Mouse (Mus musculus) heart, embryonic 13.5 days (tissue): ENCODE results near the gene Fcmr. TPM values are rescaled to one million over a fixed set of nuclear protein-coding genes. Genes with fewer than 3 reads are reported as not detected.

ENCODE experiments used
- ATAC-seq: fragments of 200-750 bp; cut with Nextera tagmentation; 2 replicates; pipeline ENCODE4 v1.8.0; 2017; ENCODE audit warnings: moderate TSS enrichment; ENCODE audit not compliant: insufficient number of reproducible peaks, low FRiP score, low TSS enrichment; ENCODE audit errors: extremely low read depth
- H3K27ac ChIP-seq: fragments of 300-500 bp; sonication (generic); replicated peaks from 2 replicates; pipeline ENCODE4 v1.5.1; 2015; ENCODE audit warnings: moderate library complexity, mild to moderate bottlenecking, inconsistent platforms
- H3K27me3 ChIP-seq: fragments of 300-500 bp; sonication (generic); replicated peaks from 2 replicates; pipeline ENCODE4 v1.6.1; 2015; ENCODE audit warnings: mild to moderate bottlenecking, inconsistent platforms
- H3K36me3 ChIP-seq: fragments of 300-500 bp; sonication (generic); 2 replicates; pipeline ENCODE4 v1.6.1; 2015; ENCODE audit warnings: mild to moderate bottlenecking, inconsistent platforms
- H3K4me1 ChIP-seq: fragments of 300-500 bp; sonication (generic); 2 replicates; pipeline ENCODE4 v1.6.1; 2015; ENCODE audit warnings: inconsistent platforms
- H3K4me2 ChIP-seq: fragments of 300-500 bp; sonication (generic); 2 replicates; pipeline ENCODE4 v1.6.1; 2015; ENCODE audit warnings: inconsistent platforms, mild to moderate bottlenecking, moderate library complexity
- H3K4me3 ChIP-seq: fragments of 300-500 bp; sonication (generic); 2 replicates; pipeline ENCODE4 v1.5.1; 2015; ENCODE audit warnings: moderate library complexity, mild to moderate bottlenecking, inconsistent platforms
- H3K9ac ChIP-seq: fragments of 300-500 bp; sonication (generic); 2 replicates; pipeline ENCODE4 v1.6.1; 2015; ENCODE audit warnings: inconsistent platforms, mild to moderate bottlenecking, moderate library complexity
- H3K9me3 ChIP-seq: fragments of 300-500 bp; sonication (generic); 2 replicates; pipeline ENCODE4 v1.6.1; 2016; ENCODE audit warnings: inconsistent platforms
- WGBS: fragments of 180-500 bp; shearing (Covaris S2); methylation state at CpG from one replicate; pipeline ENCODE4 v1.1.7; 2015; ENCODE audit warnings: mixed read lengths; 5-methylcytosine and 5-hydroxymethylcytosine counted together
- polyA plus RNA-seq: library from polyadenylated mRNA; unstranded; fragments of >200 nt; fragmentation: Nextera tagmentation; extraction: Ambion mirVana; gene quantifications from 2 replicates; pipeline ENCODE4 v1.2.1, GENCODE M21; 2015

The Fcmr gene
- 1.1 TPM in 2 replicates for polyA plus RNA-seq

DNA sequence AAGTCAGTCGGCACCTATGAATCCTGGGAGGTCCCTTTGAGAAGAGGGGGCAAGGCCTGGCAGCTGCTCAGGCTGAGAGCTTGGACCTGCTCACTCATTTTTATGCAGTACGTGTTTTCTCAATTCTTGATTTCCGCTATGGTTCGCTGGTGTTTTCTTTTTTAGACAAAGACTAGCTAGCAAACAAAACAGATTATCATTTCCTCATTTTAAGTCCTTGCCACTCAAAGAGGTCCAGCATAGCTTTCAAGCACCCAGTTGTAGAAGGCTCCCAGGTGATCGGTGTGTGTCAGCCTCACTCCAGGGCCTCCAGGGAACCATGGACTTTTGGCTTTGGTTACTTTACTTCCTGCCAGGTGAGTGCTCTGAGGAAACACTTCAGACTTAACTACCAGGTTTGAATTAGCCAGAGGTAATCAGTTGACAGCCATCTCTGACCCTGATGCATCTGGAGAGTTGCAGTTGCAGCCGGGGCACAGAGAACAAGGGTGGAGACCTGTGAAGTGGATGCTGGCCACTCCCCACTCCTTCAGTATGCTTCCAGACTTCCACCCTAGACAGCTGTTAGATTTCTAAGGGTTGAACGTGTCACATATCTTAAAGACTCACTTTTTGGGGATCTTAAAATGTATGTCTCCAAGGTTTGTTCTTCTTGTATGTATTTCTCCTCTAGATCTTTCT, at the start of gene Fcmr:
Fcmr (plus strand) TSS at position 129 of the 681 bp plus-strand sequence.
- 71% methylated on average over 7 of the region's 7 CpGs for WGBS

DNA sequence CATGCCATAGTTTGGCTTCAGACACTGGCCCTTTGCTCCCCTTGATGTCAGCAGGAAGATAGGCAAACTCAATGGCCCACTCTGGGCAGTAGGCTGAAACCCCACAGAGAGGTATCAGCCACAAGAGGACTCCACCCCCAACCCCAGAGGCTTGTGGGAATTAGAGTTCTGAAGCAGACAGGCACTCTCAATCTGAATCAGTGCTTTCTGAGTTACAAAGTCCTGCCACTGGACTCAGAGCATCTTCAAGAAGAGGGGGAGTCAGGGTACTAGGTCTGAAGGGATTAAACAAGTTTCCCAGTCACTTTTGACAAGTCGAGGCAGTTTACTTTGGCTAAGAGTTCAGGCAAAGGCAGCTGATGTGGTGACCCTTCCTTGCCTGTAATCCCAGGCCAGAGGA, 45.7 kb upstream of the Fcmr start:
- Histone ChIP-seq H3K27ac (no peak overlapping the region), H3K4me2 (no peak overlapping the region), H3K9me3 (no peaks in the 10 kb centered on the region), H3K4me1 (no peaks in the 10 kb centered on the region), H3K9ac (no peak overlapping the region), H3K27me3 (peaks cover 15% of the 10 kb centered on the region; the same call in 1 of the 2 replicates), H3K36me3 (no peaks in the 10 kb centered on the region), H3K4me3 (no peak overlapping the region)
- no peak for ATAC-seq
- WGBS: 68% methylated on average over 1 of the region's 1 CpGs

More for the DNA sequence above, at the start of gene Fcmr:
- Histone ChIP-seq H3K9ac (no peak within 1 kb of the TSS), H3K27me3 (no peaks in the 10 kb centered on the region), H3K4me2 (no peak within 1 kb of the TSS), H3K4me1 (no peaks in the 10 kb centered on the region), H3K4me3 (no peak within 1 kb of the TSS), H3K36me3 (no peaks in the 10 kb centered on the region), H3K27ac (no peak within 1 kb of the TSS), H3K9me3 (no peaks in the 10 kb centered on the region)
- no peak for ATAC-seq

DNA sequence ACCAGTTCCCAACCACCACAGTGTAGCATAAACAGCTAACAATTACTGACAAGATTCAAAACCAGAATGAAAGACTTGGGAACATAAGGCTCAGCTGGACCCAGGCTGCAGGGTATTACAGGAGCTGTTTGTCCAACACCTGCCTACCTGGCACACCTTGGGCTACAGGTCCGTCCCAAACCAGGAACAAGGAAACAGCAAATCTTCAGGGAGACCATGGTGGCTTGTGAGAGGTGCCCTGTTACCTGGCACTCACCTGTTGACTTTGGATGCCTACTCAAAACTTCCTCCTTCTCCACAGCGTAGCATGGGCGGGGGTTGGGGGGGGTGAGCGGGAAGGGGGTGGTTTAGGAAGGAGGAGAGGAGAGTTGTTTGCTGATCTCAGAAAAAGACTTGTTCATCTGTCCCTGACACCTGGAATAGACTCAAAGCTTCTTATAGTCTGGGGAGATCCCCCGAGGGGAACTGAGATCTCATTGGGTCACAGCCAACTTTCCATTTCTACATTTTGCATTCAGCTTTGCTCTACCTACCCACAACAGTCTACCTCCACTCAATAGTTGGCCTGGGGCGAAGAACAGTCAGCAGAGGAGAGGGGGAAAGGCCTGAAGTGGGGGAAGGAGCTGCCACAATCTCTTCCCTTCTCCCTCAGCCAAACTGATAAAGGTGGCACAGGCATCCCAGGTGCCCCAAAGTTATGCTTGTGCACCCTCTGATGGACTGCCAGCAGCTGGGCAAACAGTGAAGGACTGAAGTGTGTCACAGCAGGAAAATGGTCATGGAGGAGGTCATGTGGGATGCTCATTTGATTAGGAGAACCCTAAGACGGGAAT, 44.9 kb upstream of the Fcmr start:
- ATAC-seq: no peak
- Histone ChIP-seq H3K36me3 (no peaks in the 10 kb centered on the region), H3K4me1 (no peaks in the 10 kb centered on the region), H3K27me3 (peaks cover 14% of the 10 kb centered on the region; the same call in 1 of the 2 replicates), H3K4me2 (no peak overlapping the region), H3K9ac (no peak overlapping the region), H3K9me3 (no peaks in the 10 kb centered on the region), H3K27ac (no peak overlapping the region), H3K4me3 (no peak overlapping the region)
- 71% methylated on average over 7 of the region's 7 CpGs for WGBS

- H3K27ac ChIP-seq: no peak overlapping the region
- H3K9ac ChIP-seq: no peak overlapping the region
- peaks cover 12% of the 10 kb centered on the region; the same call in 1 of the 2 replicates for H3K27me3 ChIP-seq
- H3K4me1 ChIP-seq: no peaks in the 10 kb centered on the region
- H3K4me2 ChIP-seq: no peak overlapping the region
- no peak for ATAC-seq
- no peaks in the 10 kb centered on the region for H3K36me3 ChIP-seq
- H3K9me3 ChIP-seq: no peaks in the 10 kb centered on the region
- 83% methylated on average over 2 of the region's 2 CpGs for WGBS
- no peak overlapping the region for H3K4me3 ChIP-seq
Measured at GRCm38 (mm10) chr1:130821149-130821471, 44.4 kb upstream of the Fcmr start.

DNA sequence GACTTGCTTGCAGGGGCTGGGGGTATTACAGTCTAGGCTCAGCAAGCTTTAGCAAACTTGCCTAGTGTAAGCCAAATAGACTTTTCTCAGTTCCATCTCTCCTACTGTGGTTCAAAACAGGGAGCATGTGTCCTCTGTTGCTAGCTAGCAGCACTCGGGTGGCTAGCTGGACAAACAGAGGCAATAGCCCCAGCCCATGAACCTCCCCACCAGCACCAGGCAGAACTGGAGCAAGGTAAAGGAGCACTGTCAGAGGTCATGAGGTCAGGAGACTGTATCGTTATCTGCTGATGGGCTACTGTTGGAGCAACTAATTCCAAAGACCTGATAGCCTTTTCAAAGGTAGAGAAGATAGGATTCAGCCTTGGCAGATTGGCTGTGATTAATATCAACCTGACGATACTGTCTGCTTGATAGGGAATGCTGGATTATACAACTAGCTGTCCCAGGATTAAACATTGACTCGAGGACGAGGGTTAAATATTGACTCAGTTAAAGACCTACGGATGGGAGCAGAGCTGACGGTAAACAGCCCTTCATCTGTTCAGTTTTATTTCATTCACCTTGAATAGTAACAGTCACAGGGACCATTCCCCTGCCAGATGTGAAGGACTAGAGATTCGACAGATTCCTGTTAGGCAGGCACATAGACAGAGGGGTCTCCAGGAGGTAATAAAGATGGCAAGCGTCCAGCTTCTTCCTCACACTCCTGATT, 43.4 kb upstream of the Fcmr start:
- Histone ChIP-seq H3K27ac (no peak overlapping the region), H3K4me2 (no peak overlapping the region), H3K27me3 (peaks cover 19% of the 10 kb centered on the region), H3K36me3 (no peaks in the 10 kb centered on the region), H3K4me3 (no peak overlapping the region), H3K4me1 (no peaks in the 10 kb centered on the region), H3K9ac (no peak overlapping the region), H3K9me3 (no peaks in the 10 kb centered on the region)
- ATAC-seq: no peak
- WGBS: 68% methylated on average over 9 of the region's 9 CpGs

DNA sequence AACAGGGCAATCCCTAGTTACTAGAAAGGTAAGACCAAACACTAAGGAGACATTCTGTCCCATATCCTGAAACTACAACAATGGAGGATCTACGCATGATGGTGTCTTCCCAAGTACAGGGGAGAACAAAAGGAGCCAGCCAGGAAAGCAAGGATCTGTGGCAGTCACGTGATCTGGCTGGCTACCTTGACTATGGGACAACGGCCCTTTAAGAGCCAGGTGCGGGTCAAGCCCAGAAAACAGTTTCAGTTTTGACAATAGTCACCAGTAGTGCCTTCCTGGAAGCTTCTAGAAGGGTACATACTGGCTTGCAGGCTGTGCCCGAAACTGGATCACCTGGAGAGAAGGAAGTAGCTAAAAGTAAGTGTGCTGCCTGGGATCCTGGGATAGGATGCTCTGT, 39.0 kb upstream of the Fcmr start, which contains the start of gene Pigr:
Pigr (plus strand) TSS at position 237 of the 400 bp plus-strand sequence.
- Histone ChIP-seq H3K27me3 (peaks cover 22% of the 10 kb centered on the region), H3K4me2 (no peak within 1 kb of the TSS), H3K27ac (no peak within 1 kb of the TSS), H3K9me3 (no peaks in the 10 kb centered on the region), H3K4me3 (no peak within 1 kb of the TSS), H3K9ac (no peak within 1 kb of the TSS), H3K36me3 (no peaks in the 10 kb centered on the region), H3K4me1 (peaks cover 21% of the 10 kb centered on the region)
- no peak for ATAC-seq
- 84% methylated on average over 5 of the region's 5 CpGs for WGBS

- 68% methylated on average over 4 of the region's 4 CpGs for WGBS
- ATAC-seq: no peak
- Histone ChIP-seq H3K27me3 (peaks cover 21% of the 10 kb centered on the region), H3K9ac (no peak overlapping the region), H3K4me2 (no peak overlapping the region), H3K9me3 (no peaks in the 10 kb centered on the region), H3K4me1 (peaks cover 31% of the 10 kb centered on the region), H3K36me3 (no peaks in the 10 kb centered on the region), H3K27ac (no peak overlapping the region), H3K4me3 (no peak overlapping the region)
Measured at GRCm38 (mm10) chr1:130828656-130829055, 36.8 kb upstream of the Fcmr start.

- Histone ChIP-seq H3K4me1 (peaks cover 32% of the 10 kb centered on the region), H3K9me3 (no peaks in the 10 kb centered on the region), H3K27ac (no peak overlapping the region; the same call in 1 of the 2 replicates), H3K9ac (no peak overlapping the region), H3K27me3 (peaks cover 14% of the 10 kb centered on the region), H3K4me2 (no peak overlapping the region), H3K4me3 (no peak overlapping the region), H3K36me3 (no peaks in the 10 kb centered on the region)
- WGBS: 30% methylated on average over 8 of the region's 8 CpGs
- no peak for ATAC-seq
Measured at GRCm38 (mm10) chr1:130829906-130830830, 35.3 kb upstream of the Fcmr start.

DNA sequence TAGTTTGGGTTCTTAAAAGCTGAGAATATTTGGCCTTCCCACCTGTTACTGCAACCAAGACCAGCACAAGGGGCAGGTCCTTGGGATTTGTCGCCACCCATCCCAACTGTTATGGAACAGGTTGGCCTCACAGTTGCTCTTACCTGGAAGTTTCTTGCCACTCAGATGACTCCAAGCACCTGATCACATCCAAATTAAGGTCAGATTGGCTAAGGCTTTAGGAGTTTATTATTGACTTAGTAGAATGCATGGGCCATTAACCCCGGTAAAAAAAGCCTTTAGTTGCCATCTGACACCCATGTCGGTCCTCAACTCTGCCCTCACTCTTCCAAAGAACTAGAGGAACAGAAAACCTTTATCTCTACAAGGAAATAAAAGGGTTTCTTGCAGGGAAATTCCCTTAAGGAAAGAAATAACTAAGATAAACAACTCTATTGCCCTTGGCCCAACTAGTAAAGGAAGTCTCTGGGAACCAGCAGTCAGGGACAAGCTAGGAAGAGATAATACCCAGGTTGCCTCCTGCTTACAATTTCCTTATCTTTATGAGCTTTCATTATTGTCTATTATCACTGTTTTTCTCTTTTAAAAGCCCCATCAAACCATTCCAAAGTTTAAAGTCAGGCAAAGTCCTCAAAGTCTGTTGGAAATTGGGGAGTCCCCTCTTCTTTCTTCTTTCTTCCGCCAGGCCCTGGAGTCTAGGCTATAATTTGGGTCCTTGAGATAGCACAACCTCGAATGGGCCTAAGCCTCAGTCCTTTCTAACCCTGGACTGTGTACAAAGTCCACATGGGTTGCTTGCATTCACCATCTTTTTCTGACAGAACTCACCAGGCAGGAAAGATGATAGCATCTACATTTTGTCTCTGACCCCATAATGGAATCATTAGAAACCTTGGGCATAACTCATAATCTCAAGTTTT, 33.0 kb upstream of the Fcmr start:
- Histone ChIP-seq H3K36me3 (no peaks in the 10 kb centered on the region), H3K9ac (no peak overlapping the region), H3K9me3 (no peaks in the 10 kb centered on the region), H3K4me2 (no peak overlapping the region), H3K27me3 (peaks cover 7% of the 10 kb centered on the region), H3K4me3 (no peak overlapping the region), H3K27ac (no peak overlapping the region), H3K4me1 (peaks cover 32% of the 10 kb centered on the region)
- no peak for ATAC-seq
- WGBS: 71% methylated on average over 5 of the region's 5 CpGs
